Mouse (Mus musculus) midbrain, embryonic 11.5 days (tissue): ENCODE measurements around the gene Fam240a. TPM values are rescaled to one million over a fixed set of nuclear protein-coding genes. Genes with fewer than 3 reads are reported as not detected.

Experiments used
- ATAC-seq: fragments of 200-750 bp; cut with Nextera tagmentation; 2 replicates; pipeline ENCODE4 v1.8.0; 2017; ENCODE audit warnings: moderate TSS enrichment, moderate library complexity; ENCODE audit not compliant: low FRiP score
- DNase-seq: peaks from one replicate; pipeline ENCODE4 v3.0.0; 2015; ENCODE audit warnings: low spot score; ENCODE audit errors: missing footprints
- H3K27ac ChIP-seq: fragments of 300-500 bp; sonication (generic); 2 replicates; pipeline ENCODE4 v1.5.1; 2014; ENCODE audit warnings: low read depth, low read length
- H3K27me3 ChIP-seq: fragments of 300-500 bp; sonication (generic); 2 replicates; pipeline ENCODE4 v1.6.1; 2014; ENCODE audit warnings: mild to moderate bottlenecking, low read length, moderate library complexity, mixed read lengths; ENCODE audit not compliant: control insufficient read depth, insufficient read depth
- H3K36me3 ChIP-seq: fragments of 300-500 bp; sonication (generic); 2 replicates; pipeline ENCODE4 v1.6.1; 2014; ENCODE audit warnings: mild to moderate bottlenecking, low read length, moderate library complexity, mixed read lengths; ENCODE audit not compliant: control insufficient read depth, insufficient read depth
- H3K4me1 ChIP-seq: fragments of 300-500 bp; sonication (generic); 2 replicates; pipeline ENCODE4 v1.6.1; 2014; ENCODE audit warnings: low read length; ENCODE audit not compliant: control insufficient read depth, insufficient read depth
- H3K4me2 ChIP-seq: fragments of 300-500 bp; sonication (generic); 2 replicates; pipeline ENCODE4 v1.6.1; 2014; ENCODE audit warnings: mild to moderate bottlenecking, moderate library complexity
- H3K4me3 ChIP-seq: fragments of 300-500 bp; sonication (generic); 2 replicates; pipeline ENCODE4 v1.5.1; 2014; ENCODE audit warnings: low read depth, low read length
- H3K9ac ChIP-seq: fragments of 300-500 bp; sonication (generic); 2 replicates; pipeline ENCODE4 v1.6.1; 2014; ENCODE audit warnings: low read length
- H3K9me3 ChIP-seq: fragments of 300-500 bp; sonication (generic); 2 replicates; pipeline ENCODE4 v1.6.1; 2016; ENCODE audit warnings: low read length; ENCODE audit not compliant: control insufficient read depth
- WGBS: fragments of 180-500 bp; shearing (Covaris S2); extraction: QIAGEN DNeasy Blood & Tissue Kit; methylation state at CpG from one replicate; pipeline ENCODE4 v1.1.7; 2014; 5-methylcytosine and 5-hydroxymethylcytosine counted together
- polyA plus RNA-seq: library from polyadenylated mRNA; unstranded; fragments of >200 nt; fragmentation: Nextera tagmentation; extraction: Ambion mirVana; gene quantifications from 2 replicates; pipeline ENCODE4 v1.2.1, GENCODE M21; 2014

Fam240a gene
- not detected in 2 replicates for polyA plus RNA-seq

DNA sequence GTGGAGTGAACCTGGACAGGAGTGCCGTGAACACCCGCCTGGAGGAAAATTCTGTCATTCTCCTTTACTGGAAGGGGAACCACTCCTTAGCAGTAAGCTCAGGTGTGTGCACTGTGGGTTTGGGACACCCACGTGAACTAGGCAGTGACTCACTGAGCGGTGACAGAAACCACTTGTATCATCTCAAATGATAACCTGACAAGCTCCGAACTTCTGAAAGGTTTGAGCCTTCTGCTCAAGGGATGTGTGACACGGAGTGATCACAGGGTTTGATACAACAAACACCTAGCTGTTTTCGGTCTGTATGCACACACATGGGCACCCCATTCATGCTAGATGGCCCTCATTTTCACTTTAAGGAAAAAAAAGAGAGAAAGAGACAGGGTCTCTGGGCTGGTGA lies at the start of gene Fam240a:
Gene Fam240a (minus strand): TSS at position 76 of the 400 bp plus-strand sequence.
- Histone ChIP-seq H3K36me3 (no peaks in the 10 kb centered on the region), H3K9me3 (no peaks in the 10 kb centered on the region), H3K4me3 (no peak within 1 kb of the TSS), H3K27ac (no peak within 1 kb of the TSS), H3K4me1 (no peaks in the 10 kb centered on the region), H3K27me3 (no peaks in the 10 kb centered on the region), H3K9ac (no peak within 1 kb of the TSS), H3K4me2 (no peak within 1 kb of the TSS)
- ATAC-seq (no peak), DNase-seq (peak; percentile 49)
- WGBS: 90% methylated on average over 7 of the region's 7 CpGs

DNA sequence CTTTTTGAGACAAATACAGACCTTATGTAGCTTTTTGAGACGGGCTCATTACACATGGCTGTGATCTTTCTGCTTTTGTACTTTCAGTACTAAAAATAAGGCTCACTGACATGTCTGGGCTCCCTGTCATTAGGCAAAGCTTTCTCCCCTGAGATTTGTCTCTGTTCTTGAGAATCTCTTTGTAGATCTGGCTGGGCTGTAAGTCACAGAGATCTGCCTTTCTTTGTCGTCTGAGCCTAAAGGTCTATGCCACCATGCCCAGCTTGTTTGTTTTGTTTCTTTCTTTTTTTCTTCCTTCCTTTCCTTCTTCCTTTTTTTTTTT lies 49.2 kb upstream of the Fam240a start:
- Histone ChIP-seq H3K9ac (no peak overlapping the region), H3K36me3 (no peaks in the 10 kb centered on the region), H3K27me3 (no peaks in the 10 kb centered on the region), H3K9me3 (no peaks in the 10 kb centered on the region), H3K27ac (no peak overlapping the region), H3K4me1 (no peaks in the 10 kb centered on the region), H3K4me2 (no peak overlapping the region), H3K4me3 (no peak overlapping the region)
- WGBS: 80% methylated on average over 2 of the region's 2 CpGs
- no peak for ATAC-seq
- DNase-seq: no peak

DNA sequence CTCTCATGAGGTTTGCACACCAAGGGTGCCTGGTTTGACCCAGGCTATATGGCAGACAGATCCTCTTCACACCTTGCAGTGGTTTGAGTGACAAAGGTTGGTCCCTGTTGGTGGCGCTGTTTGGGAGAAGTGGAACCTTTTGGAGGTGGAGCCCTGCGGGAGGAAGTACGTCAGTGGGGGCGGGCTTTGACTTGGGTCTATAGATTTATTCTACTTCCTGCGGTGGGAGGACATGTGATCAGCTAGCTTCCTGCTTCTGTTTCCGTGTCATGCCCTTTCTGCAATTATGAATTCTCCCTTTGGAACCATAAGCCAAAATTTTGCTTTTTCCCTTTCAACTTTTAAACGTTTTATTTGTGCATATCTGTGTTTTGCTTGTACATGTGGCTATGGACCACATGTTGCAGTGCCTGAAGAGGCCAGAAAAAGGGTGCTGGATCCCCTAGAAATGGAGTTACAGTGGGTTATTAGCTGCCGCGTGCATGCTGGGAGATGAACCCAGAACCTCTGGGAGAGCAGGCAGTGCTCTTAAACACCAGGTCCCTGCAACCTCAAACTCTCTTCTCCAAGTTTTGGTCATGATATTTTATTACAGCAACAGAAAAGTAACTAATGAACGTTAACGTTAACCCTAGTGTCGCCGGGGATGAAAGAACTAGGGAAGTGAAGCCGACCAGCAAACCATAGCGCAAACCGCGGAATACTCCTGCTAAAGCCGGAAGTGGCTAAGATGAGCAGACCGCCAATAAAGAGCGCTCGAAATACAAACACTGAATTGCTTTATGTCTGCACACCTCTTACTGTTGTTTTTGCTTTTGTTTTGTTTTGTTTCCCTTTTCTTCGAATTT lies 48.6 kb upstream of the Fam240a start:
- no peaks in the 10 kb centered on the region for H3K4me1 ChIP-seq
- no peak overlapping the region for H3K9ac ChIP-seq
- DNase-seq: peak; percentile 39
- H3K27ac ChIP-seq: no peak overlapping the region
- no peaks in the 10 kb centered on the region for H3K9me3 ChIP-seq
- no peaks in the 10 kb centered on the region for H3K27me3 ChIP-seq
- H3K4me2 ChIP-seq: no peak overlapping the region
- no peak for ATAC-seq
- no peaks in the 10 kb centered on the region for H3K36me3 ChIP-seq
- WGBS: 91% methylated on average over 22 of the region's 22 CpGs
- no peak overlapping the region for H3K4me3 ChIP-seq

DNA sequence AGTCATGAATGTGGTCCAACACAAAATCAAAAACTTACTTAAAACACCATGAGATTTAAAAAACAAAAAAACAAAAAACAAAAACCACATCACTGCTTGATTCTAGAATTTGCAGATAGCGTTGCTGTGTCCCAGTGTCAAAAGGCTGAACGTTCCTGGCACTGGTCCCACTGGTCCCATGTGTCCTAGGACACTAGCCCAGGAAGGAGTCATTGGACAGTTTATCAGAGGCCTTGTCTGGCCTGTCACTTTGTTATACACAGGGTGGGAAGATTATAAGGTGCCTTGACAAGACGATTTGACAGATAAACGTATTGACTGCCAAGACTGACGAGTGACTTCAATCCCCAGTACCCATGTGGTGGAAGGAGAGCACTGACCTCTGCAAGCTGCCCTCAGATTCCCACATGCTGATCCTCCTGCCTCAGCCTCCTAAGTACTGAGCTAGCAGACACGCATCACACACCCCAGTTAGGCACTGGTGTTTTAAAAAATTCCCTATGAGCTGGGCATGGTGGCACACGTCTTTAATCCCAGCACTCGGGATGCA lies 47.0 kb upstream of the Fam240a start:
- no peak overlapping the region for H3K9ac ChIP-seq
- no peaks in the 10 kb centered on the region for H3K9me3 ChIP-seq
- no peaks in the 10 kb centered on the region for H3K4me1 ChIP-seq
- no peaks in the 10 kb centered on the region for H3K36me3 ChIP-seq
- no peak overlapping the region for H3K4me2 ChIP-seq
- no peak for ATAC-seq
- H3K27me3 ChIP-seq: no peaks in the 10 kb centered on the region
- WGBS: 90% methylated on average over 8 of the region's 8 CpGs
- H3K4me3 ChIP-seq: no peak overlapping the region
- H3K27ac ChIP-seq: no peak overlapping the region
- peak; percentile 75 for DNase-seq

DNA sequence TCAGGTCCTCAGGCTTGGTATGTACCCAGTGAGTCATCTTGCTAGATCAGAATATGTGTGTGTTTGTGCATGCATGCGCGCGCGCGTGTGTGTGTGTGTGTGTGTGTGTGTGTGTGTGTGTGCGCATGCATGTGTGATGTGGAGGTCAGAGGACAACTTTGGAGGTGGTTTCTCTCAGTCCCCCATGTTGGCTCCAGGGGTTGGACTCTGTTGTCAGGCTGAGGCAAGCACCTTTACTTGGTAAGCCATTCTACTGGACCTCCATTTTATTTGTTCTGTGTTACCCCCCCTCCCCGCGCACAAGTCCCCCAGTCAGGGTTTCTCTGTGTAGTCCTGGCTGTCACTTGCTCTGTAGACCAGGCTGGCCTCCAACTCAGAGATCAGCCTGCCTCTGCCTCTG lies 44.7 kb upstream of the Fam240a start:
- no peak overlapping the region for H3K4me2 ChIP-seq
- no peaks in the 10 kb centered on the region for H3K4me1 ChIP-seq
- no peaks in the 10 kb centered on the region for H3K9me3 ChIP-seq
- no peak overlapping the region for H3K27ac ChIP-seq
- no peak overlapping the region for H3K4me3 ChIP-seq
- peak; percentile 57 for DNase-seq
- H3K9ac ChIP-seq: no peak overlapping the region
- over 99% methylated on average over 8 of the region's 8 CpGs for WGBS
- H3K27me3 ChIP-seq: no peaks in the 10 kb centered on the region
- no peaks in the 10 kb centered on the region for H3K36me3 ChIP-seq
- no peak for ATAC-seq

GRCm38 (mm10) chr9:110960230-110961149 lies 43.8 kb upstream of the Fam240a start:
- no peak overlapping the region for H3K9ac ChIP-seq
- H3K27ac ChIP-seq: no peak overlapping the region
- H3K4me2 ChIP-seq: no peak overlapping the region
- H3K27me3 ChIP-seq: no peaks in the 10 kb centered on the region
- no peaks in the 10 kb centered on the region for H3K9me3 ChIP-seq
- no peaks in the 10 kb centered on the region for H3K36me3 ChIP-seq
- no peak overlapping the region for H3K4me3 ChIP-seq
- no peaks in the 10 kb centered on the region for H3K4me1 ChIP-seq
- 84% methylated on average over 13 of the region's 13 CpGs for WGBS
- DNase-seq: peak; percentile 64
- ATAC-seq: no peak

- no peak overlapping the region for H3K27ac ChIP-seq
- H3K27me3 ChIP-seq: no peaks in the 10 kb centered on the region; the same call in 1 of the 2 replicates
- H3K9me3 ChIP-seq: no peaks in the 10 kb centered on the region
- H3K4me3 ChIP-seq: no peak overlapping the region
- DNase-seq: peak; percentile 10
- no peak for ATAC-seq
- H3K4me2 ChIP-seq: no peak overlapping the region
- no peak overlapping the region for H3K9ac ChIP-seq
- no peaks in the 10 kb centered on the region for H3K36me3 ChIP-seq
- H3K4me1 ChIP-seq: peaks cover 3% of the 10 kb centered on the region
- 88% methylated on average over 5 of the region's 5 CpGs for WGBS
Observed at GRCm38 (mm10) chr9:110959669-110960068, 43.0 kb upstream of the Fam240a start.

DNA sequence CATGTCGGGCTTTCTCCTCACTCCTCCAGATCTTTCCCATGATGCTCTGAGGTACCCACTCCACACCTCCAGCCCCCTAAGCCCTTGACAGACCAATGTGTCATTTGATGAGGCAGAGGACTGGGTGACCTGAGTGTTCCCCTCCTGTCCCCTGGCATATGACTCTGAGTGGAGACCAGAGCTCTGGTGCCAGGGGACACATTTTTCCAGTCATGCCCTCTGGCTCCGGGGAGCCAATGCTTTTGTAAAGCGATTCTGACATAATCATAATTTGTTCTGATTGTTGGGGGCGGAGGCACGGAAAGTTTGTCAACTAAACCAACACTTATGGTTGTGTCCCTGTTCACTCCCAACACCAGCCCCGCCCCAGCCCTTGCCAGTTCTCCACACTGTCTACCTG lies 39.3 kb upstream of the Fam240a start:
- 83% methylated on average over 6 of the region's 6 CpGs for WGBS
- Histone ChIP-seq H3K9me3 (no peaks in the 10 kb centered on the region), H3K4me2 (no peak overlapping the region), H3K9ac (no peak overlapping the region), H3K27ac (no peak overlapping the region), H3K27me3 (peaks cover 13% of the 10 kb centered on the region; the same call in 1 of the 2 replicates), H3K36me3 (no peaks in the 10 kb centered on the region), H3K4me3 (no peak overlapping the region), H3K4me1 (peaks cover 8% of the 10 kb centered on the region)
- ATAC-seq: no peak
- DNase-seq: peak; percentile 28
